8 mouse cellular contexts compared by ENCODE assay signal in the genomic region with DNA sequence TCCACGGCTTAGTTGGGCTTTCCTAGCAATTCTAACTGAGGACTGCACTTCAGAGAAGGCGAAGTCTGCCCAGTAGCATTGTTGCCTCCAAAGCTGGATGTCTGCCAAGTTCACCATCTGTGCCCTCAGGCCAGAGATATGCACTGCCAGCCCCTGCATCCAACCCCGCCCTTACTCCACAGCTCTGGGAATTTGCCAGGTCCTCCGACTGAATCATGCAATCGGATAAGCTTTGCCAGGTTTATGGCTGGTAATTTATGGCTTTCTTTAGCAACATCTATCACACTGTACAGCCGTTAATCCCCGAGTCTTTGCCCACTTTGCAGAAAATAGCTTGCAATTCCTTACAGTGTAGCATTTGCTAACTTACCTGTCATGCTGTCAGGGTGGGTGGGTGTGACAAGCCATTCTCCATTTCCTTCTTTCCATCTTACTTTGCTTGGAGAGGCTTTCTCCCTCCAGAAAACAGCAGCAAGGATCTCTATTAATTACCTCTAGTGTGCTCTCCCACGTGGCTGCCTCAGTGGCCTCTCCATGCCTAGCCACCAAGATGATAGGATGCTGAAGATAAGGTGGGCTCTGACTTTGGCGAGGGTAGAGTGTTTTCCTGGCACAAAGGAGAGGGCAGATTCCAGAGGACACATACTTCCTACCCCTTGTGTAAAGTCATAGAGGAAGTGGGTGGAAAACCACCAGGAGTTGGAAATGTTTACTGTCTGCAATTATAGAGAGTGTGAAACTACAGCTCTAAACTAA.
A peak's percentile ranks its signal among the peaks of the same experiment; 100 is the strongest.
DNase-seq lines count a peak whose midpoint lies in the region; ATAC-seq and TF ChIP-seq lines count a peak whose summit lies in the region.

No protein-coding gene starts in this region.

- peak; percentile 77; the same call in 1 of the 2 replicates for ATAC-seq in kidney, embryonic 14.5 days (ENCODE audit: low FRiP score, low TSS enrichment)
- ATAC-seq in limb, embryonic 14.5 days (ENCODE audit: low FRiP score, low read depth) = peak; percentile 60; the same call in 1 of the 2 replicates

- H3K9me3 ChIP-seq in kidney, embryonic 14.5 days (ENCODE audit: control insufficient read depth, low read length) = no peaks in the 10 kb centered on the region
- H3K9me3 ChIP-seq in limb, embryonic 14.5 days (ENCODE audit: control insufficient read depth, low read length) = no peaks in the 10 kb centered on the region

- H3K27me3 ChIP-seq in kidney, adult 2 months (replicated peaks; ENCODE audit: control insufficient read depth, insufficient read depth, low read length) = no peaks in the 10 kb centered on the region; the same call in 1 of the 2 replicates
- no peaks in the 10 kb centered on the region for H3K27me3 ChIP-seq in cerebellum, adult 2 months (ENCODE audit: control insufficient read depth, insufficient read depth, low read length)
- no peaks in the 10 kb centered on the region for H3K27me3 ChIP-seq in kidney, embryonic 14.5 days (ENCODE audit: control insufficient read depth, insufficient read depth, low read length)
- H3K27me3 ChIP-seq in limb, embryonic 14.5 days (ENCODE audit: control insufficient read depth, insufficient read depth, low read length) = no peaks in the 10 kb centered on the region

- intact Hi-C loops in gastrocnemius, adult 2 months (cut with DNase I) = no loop called here

- no peaks in the 10 kb centered on the region for H3K4me1 ChIP-seq in kidney, adult 2 months (ENCODE audit: control insufficient read depth, insufficient read depth, low read length)
- H3K4me1 ChIP-seq in cerebellum, adult 2 months (ENCODE audit: control insufficient read depth, insufficient read depth, low read length) = peaks cover 9% of the 10 kb centered on the region
- H3K4me1 ChIP-seq in kidney, embryonic 14.5 days (ENCODE audit: control insufficient read depth, insufficient read depth, low read length) = peaks cover 3% of the 10 kb centered on the region; the same call in 1 of the 2 replicates
- H3K4me1 ChIP-seq in limb, embryonic 14.5 days (ENCODE audit: control insufficient read depth, insufficient read depth, low read length) = peaks cover 12% of the 10 kb centered on the region

- H3K36me3 ChIP-seq in kidney, adult 2 months (ENCODE audit: control insufficient read depth, insufficient read depth, low read length) = no peaks in the 10 kb centered on the region
- H3K36me3 ChIP-seq in kidney, embryonic 14.5 days (ENCODE audit: control insufficient read depth, insufficient read depth, low read length) = no peaks in the 10 kb centered on the region
- H3K36me3 ChIP-seq in limb, embryonic 14.5 days (ENCODE audit: control insufficient read depth, insufficient read depth, low read length) = no peaks in the 10 kb centered on the region

- no peak overlapping the region for H3K4me3 ChIP-seq in kidney, adult 2 months (ENCODE audit: insufficient read depth, low read depth, low read length)
- H3K4me3 ChIP-seq in cerebellum, adult 2 months (replicated peaks; ENCODE audit: insufficient read depth, low read depth, low read length) = peak overlapping the region; percentile 21
- H3K4me3 ChIP-seq in gastrocnemius, adult 2 months = no peak overlapping the region
- H3K4me3 ChIP-seq in kidney, embryonic 14.5 days (ENCODE audit: low read length) = no peak overlapping the region
- H3K4me3 ChIP-seq in limb, embryonic 14.5 days (replicated peaks; ENCODE audit: low read length) = no peak overlapping the region

- TF ChIP-seq POLR2A in kidney, adult 2 months (IDR thresholded peaks at IDR 0.05; ENCODE audit: low read depth, low read length) = no peak
- no peak for TF ChIP-seq POLR2A in cerebellum, adult 2 months (IDR thresholded peaks at IDR 0.05; ENCODE audit: borderline replicate concordance, insufficient read depth, low read length)
- TF ChIP-seq POLR2A in limb, embryonic 14.5 days (IDR thresholded peaks at IDR 0.05; ENCODE audit: borderline replicate concordance, extremely low read depth, insufficient read depth, insufficient read length) = no peak

- DNase-seq in kidney, adult 2 months = peak; percentile 17
- DNase-seq in kidney, adult 11 months = no peak
- DNase-seq in cerebellum, adult 2 months = peak; percentile 98 to 100
- peak; percentile 65 for DNase-seq in gastrocnemius, adult 2 months
- peak; percentile 79 for DNase-seq in limb, embryonic 14.5 days (ENCODE audit: low spot score)
- DNase-seq in retina, postnatal 1 day = peak; percentile 94
- DNase-seq in thymus, adult 18-20 months = no peak

- WGBS in kidney, adult 2 months = 9% methylated on average over 9 of the region's 9 CpGs
- 8% methylated on average over 9 of the region's 9 CpGs for WGBS in cerebellum, adult 2 months
- 19% methylated on average over 9 of the region's 9 CpGs for WGBS in kidney, embryonic 14.5 days
- WGBS in limb, embryonic 14.5 days = 14% methylated on average over 9 of the region's 9 CpGs

- H3K27ac ChIP-seq in kidney, adult 2 months (ENCODE audit: insufficient read depth, low read depth, low read length) = no peak overlapping the region
- no peak overlapping the region for H3K27ac ChIP-seq in cerebellum, adult 2 months (ENCODE audit: insufficient read depth, low read length)
- no peak overlapping the region for H3K27ac ChIP-seq in gastrocnemius, adult 2 months
- no peak overlapping the region for H3K27ac ChIP-seq in kidney, embryonic 14.5 days (ENCODE audit: low read depth, low read length)
- no peak overlapping the region for H3K27ac ChIP-seq in limb, embryonic 14.5 days (replicated peaks; ENCODE audit: low read depth, low read length)

- H3K4me2 ChIP-seq in kidney, embryonic 14.5 days (replicated peaks; ENCODE audit: low read depth, low read length) = no peak overlapping the region
- H3K4me2 ChIP-seq in limb, embryonic 14.5 days (replicated peaks; ENCODE audit: low read depth, low read length, severe bottlenecking) = no peak overlapping the region

- no peak for TF ChIP-seq CTCF in kidney, adult 2 months (conservative IDR thresholded peaks at IDR 0.05; ENCODE audit: insufficient read depth, insufficient read length, low read depth, low read length)
- no peak for TF ChIP-seq CTCF in cerebellum, adult 2 months (IDR thresholded peaks at IDR 0.05; ENCODE audit: borderline replicate concordance, insufficient read depth, low read depth, low read length)
- TF ChIP-seq CTCF in gastrocnemius, adult 2 months (IDR thresholded peaks at IDR 0.05) = no peak

- no peak overlapping the region for H3K9ac ChIP-seq in kidney, embryonic 14.5 days (ENCODE audit: low read depth, low read length)
- H3K9ac ChIP-seq in limb, embryonic 14.5 days (ENCODE audit: low read depth, low read length, severe bottlenecking) = no peak overlapping the region

Comparison
In these comparisons a context has a peak if more than half of its experiments do, and no peak if none do; other contexts are left out.
1. DNase-seq: peak in kidney, adult 2 months (single experiment), cerebellum, adult 2 months (2 of 2), gastrocnemius, adult 2 months (single experiment), limb, embryonic 14.5 days (single experiment) and retina, postnatal 1 day (single experiment); none in kidney, adult 11 months (single experiment) and thymus, adult 18-20 months (0 of 2).